Mouse (Mus musculus) cerebellum, adult 9-11 months (tissue): ENCODE results near the gene Eef1akmt3.

ENCODE experiments used
- DNase-seq: peaks from one replicate; pipeline ENCODE4 v3.0.0; 2022

Eef1akmt3 gene

DNA sequence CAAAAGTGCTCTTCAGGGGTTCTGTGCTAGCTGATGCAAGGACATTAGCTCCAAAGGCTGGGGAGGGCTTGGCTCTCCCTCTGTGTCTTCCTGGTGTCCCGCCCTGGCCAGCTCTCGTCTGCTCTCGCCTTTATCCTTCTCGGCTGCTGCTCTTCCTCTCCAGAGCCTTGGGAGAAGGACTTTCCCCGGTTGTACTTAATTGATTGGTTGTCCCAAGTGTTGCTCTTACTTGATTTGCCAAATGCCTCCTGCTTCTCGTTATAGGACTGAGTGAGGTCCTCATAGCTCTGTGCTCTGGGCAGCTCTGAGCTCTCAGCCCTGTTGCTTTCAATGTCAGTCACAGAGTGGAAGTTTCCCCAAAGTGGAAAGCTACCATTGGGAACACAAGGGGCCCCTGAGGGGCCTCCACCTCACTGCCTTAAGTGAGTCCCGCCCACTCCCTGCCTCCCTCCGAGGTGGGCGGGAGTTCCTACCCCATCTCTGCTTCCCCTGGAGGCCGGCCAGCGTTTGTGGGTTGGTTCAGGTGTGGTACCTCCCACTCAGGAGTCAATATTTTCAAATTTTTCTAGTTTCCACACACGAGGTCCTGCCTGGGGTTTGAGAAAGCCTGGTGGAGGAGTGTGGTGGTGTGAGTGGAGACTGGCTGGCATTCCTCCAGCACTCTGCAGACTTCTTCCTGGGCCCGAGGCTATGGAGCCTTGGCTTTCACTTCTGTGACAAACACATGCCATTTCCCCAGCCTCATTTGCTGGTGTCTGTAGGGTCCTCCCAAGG is 43.8 kb downstream of the Eef1akmt3 start:
- DNase-seq, result no peak

- DNase-seq, result no peak
Observed at GRCm38 (mm10) chr10:126993621-126994020, 47.7 kb downstream of the Eef1akmt3 start.

GRCm38 (mm10) chr10:126991676-126992075 is 49.6 kb downstream of the Eef1akmt3 start:
- DNase-seq, result no peak

- peak; percentile 86 for DNase-seq
Observed at GRCm38 (mm10) chr10:126990313-126991056, 50.8 kb downstream of the Eef1akmt3 start.

GRCm38 (mm10) chr10:126988513-126989165 is 52.7 kb downstream of the Eef1akmt3 start:
- no peak for DNase-seq

GRCm38 (mm10) chr10:126987183-126988118 is 53.9 kb downstream of the Eef1akmt3 start:
- DNase-seq, result peak; percentile 64

- peak; percentile 92 for DNase-seq
Observed at GRCm38 (mm10) chr10:126986541-126986961, 54.8 kb downstream of the Eef1akmt3 start.

DNA sequence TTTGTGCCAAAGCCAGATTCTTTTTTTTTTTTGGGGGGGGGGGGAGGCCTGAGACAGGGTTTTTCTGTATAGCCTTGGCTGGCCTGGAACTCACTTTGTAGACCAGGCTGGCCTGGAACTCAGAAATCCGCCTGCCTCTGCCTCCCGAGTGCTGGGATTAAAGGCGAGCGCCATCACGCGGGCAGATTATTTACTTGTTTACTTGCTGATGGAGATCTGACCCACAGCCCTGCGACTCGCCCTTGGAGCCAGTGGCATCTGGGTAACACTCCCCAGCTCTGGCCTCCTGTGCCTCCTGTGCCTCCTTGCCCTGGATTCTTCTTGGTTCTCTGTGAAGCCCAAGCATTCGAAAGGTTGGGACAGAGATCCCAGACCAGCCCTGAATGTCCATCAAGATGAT is 55.7 kb downstream of the Eef1akmt3 start:
- peak; percentile 64 for DNase-seq

DNA sequence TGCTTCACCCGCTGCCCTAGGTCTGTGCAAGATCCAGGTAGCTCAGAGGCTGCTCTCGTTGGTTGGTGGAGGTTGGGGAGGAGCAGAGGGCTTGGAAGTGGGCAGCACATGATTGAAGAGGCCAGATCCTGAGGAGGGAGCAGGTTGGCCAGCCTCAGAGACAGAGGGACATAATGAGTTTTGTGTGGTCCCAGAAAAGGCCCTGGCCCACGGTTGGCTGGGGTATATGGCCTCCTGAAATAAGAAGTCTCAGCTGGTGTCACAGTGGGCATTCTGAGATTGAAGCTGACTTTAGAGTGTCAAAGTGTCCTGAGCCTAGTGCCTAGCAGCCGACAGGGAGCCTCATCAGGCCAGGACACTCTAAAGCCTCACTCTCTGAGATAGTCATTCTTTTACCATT is 56.2 kb downstream of the Eef1akmt3 start:
- DNase-seq, result peak; percentile 55

DNA sequence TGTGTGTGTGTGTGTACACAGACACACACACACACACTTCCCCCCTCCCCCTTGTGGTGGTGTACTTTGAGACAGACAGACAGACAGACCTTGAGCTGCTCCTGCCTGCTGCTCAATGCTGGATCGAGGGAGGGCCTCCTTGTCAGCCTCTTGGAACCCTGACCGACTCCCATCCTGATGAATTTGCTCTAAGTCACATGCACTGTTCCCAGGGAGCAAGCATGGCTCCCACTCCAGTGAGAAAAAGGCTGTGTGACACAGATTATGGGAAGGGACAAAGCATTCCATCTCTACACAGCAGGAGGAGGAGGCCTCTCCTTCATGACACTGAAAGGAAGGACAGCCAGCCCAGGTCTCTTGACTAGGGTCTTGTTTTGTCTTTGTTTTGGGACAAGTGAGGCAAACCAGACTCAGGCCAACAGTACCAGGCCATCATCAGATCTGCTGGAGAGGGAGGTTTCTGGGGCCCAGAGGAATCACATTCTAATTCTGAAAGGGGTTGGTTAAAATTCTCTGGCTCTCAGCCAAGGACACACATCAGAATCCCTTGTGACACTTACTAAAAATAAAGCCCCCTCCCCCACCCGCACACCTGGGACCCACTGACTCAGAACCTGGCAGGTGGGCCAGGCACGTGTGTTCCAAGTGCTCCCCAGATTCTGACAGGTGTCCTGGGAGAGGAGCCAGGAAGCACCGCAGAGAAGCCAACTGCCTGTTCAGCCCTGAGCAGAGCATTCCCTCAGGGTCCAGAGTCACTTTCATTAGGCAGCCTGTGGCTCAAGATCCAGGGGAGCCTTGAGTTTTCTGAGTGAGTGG is 56.9 kb downstream of the Eef1akmt3 start:
- DNase-seq, result peak; percentile 92

GRCm38 (mm10) chr10:126983193-126983725 is 58.1 kb downstream of the Eef1akmt3 start:
- DNase-seq, result no peak

GRCm38 (mm10) chr10:126981746-126982145 is 59.6 kb downstream of the Eef1akmt3 start:
- peak; percentile 53 for DNase-seq
